Mouse (Mus musculus) E14TG2a.4 (cell line): Measurements from ENCODE around the gene Tgfbrap1.

Experiments
- CTCF ChIP-seq: conservative IDR thresholded peaks from 2 replicates; pipeline ENCODE4 v1.5.1; 2014; ENCODE audit warnings: low read length
- NANOG ChIP-seq: IDR thresholded peaks from 2 replicates; pipeline ENCODE4 v1.6.1; 2014; ENCODE audit warnings: borderline replicate concordance, low read length, mixed read lengths
- POU5F1 ChIP-seq: IDR thresholded peaks from 2 replicates; pipeline ENCODE4 v1.6.1; 2014; ENCODE audit warnings: low read length, borderline replicate concordance

GRCm38 (mm10) chr1:43108729-43109128 is 10.3 kb upstream of the Tgfbrap1 start:
- TF ChIP-seq CTCF (no peak), POU5F1 (no peak), NANOG (no peak)
